8 mouse cellular contexts compared by ENCODE assay signal in genomic region chr3:153077846-153078703, GRCm38 (mm10).
DNase-seq lines count a peak whose midpoint lies in the region.

No protein-coding gene starts in this region.

- DNase-seq in heart, postnatal 14 days, result peak; percentile 34 to 37
- no peak for DNase-seq in heart, adult 18-20 months
- DNase-seq in cerebellum, adult 18-20 months, result peak; percentile 48 to 50
- peak; percentile 83 to 90 for DNase-seq in layer of hippocampus, adult 18-20 months (ENCODE audit: low spot score in 2 of 2)
- DNase-seq in lung, postnatal 14 days, result peak; percentile 38
- DNase-seq in thymus, adult 18-20 months, result no peak
- DNase-seq in adipocyte (ENCODE audit: low spot score), result no peak
- no peak for DNase-seq in ovary, postnatal 14 days (ENCODE audit: low spot score)

- intact Hi-C loops in heart, postnatal 14 days (cut with DNase I), result no loop called here

Comparison
In these comparisons a context has a peak if more than half of its experiments do, and no peak if none do; other contexts are left out.
1. DNase-seq: peak in heart, postnatal 14 days (2 of 2), cerebellum, adult 18-20 months (2 of 2), layer of hippocampus, adult 18-20 months (2 of 2) and lung, postnatal 14 days (single experiment); none in heart, adult 18-20 months (0 of 2), thymus, adult 18-20 months (0 of 2), adipocyte (single experiment) and ovary, postnatal 14 days (single experiment).